Mouse (Mus musculus) C2C12 (cell line): ENCODE results near the gene Gm20388. TPM values are rescaled to one million over a fixed set of nuclear protein-coding genes. Genes with fewer than 3 reads are reported as not detected.

ENCODE experiments used
- H3K27me3 ChIP-seq: one replicate; pipeline ENCODE4 v1.6.1; 2011; ENCODE audit not compliant: control insufficient read depth, insufficient read depth, insufficient read length
- H3K36me3 ChIP-seq: one replicate; pipeline ENCODE4 v1.6.1; 2011; ENCODE audit not compliant: control insufficient read depth, insufficient read depth
- H3K4me3 ChIP-seq: one replicate; pipeline ENCODE4 v1.5.1; 2011; ENCODE audit warnings: mild to moderate bottlenecking, control low read depth; ENCODE audit not compliant: poor library complexity, insufficient read depth, severe bottlenecking
- H3K79me2 ChIP-seq: one replicate; pipeline ENCODE4 v1.6.1; 2011; ENCODE audit not compliant: control insufficient read depth, insufficient read depth
- H3K79me3 ChIP-seq: one replicate; pipeline ENCODE4 v1.6.1; 2011; ENCODE audit warnings: low read depth, control low read depth
- H3ac ChIP-seq: one replicate; pipeline ENCODE3; 2011; ENCODE audit warnings: low read depth; ENCODE audit not compliant: control insufficient read depth, insufficient read length
- CEBPB ChIP-seq: IDR thresholded peaks from one replicate; pipeline ENCODE4 v1.6.1; 2011; ENCODE audit warnings: low read depth, mild to moderate bottlenecking, control low read depth, moderate library complexity
- CTCF ChIP-seq: IDR thresholded peaks from one replicate; pipeline ENCODE4 v1.5.1; 2011; ENCODE audit not compliant: control insufficient read depth, insufficient read depth, insufficient read length
- FOSL1 ChIP-seq: IDR thresholded peaks from one replicate; pipeline ENCODE4 v1.8.0; 2011; ENCODE audit warnings: mild to moderate bottlenecking, low read length; ENCODE audit not compliant: poor library complexity, insufficient read depth, severe bottlenecking
- MAX ChIP-seq: IDR thresholded peaks from one replicate; pipeline ENCODE4 v1.6.1; 2011; ENCODE audit warnings: mild to moderate bottlenecking, control low read depth
- MYOD1 ChIP-seq: IDR thresholded peaks from one replicate; pipeline ENCODE4 v1.6.1; 2011; ENCODE audit warnings: low read depth; ENCODE audit not compliant: control insufficient read depth, insufficient read length
- MYOG ChIP-seq: IDR thresholded peaks from one replicate; pipeline ENCODE4 v1.6.1; 2011; ENCODE audit not compliant: control insufficient read depth, insufficient read length; ENCODE audit errors: extremely low read depth
- USF1 ChIP-seq: IDR thresholded peaks from one replicate; pipeline ENCODE4 v1.6.1; 2011; ENCODE audit warnings: low read depth, mild to moderate bottlenecking, control low read depth, moderate library complexity
- polyA plus RNA-seq: library from polyadenylated mRNA; unstranded; fragments of >200 nt; fragmentation: generic; extraction: Trizol; gene quantifications from one replicate; pipeline ENCODE4 v1.2.1, GENCODE M21; 2012; ENCODE audit warnings: missing spikeins

Gm20388 gene
- polyA plus RNA-seq, 1 experiment, result 15.0 TPM

GRCm38 (mm10) chr8:120701758-120702465, 791.3 kb downstream of the Gm20388 start:
- Histone ChIP-seq H3K4me3 (no peak overlapping the region), H3ac (no peak overlapping the region), H3K79me3 (no peaks in the 10 kb centered on the region), H3K79me2 (no peaks in the 10 kb centered on the region), H3K27me3 (peaks cover 60% of the 10 kb centered on the region), H3K36me3 (no peaks in the 10 kb centered on the region)
- TF ChIP-seq CEBPB (no peak), MYOG (no peak), CTCF (no peak), MAX (no peak), MYOD1 (no peak), USF1 (no peak), FOSL1 (no peak)

GRCm38 (mm10) chr8:120704203-120704602, 793.6 kb downstream of the Gm20388 start:
- H3K27me3 ChIP-seq, result peaks cover 72% of the 10 kb centered on the region
- TF ChIP-seq MYOG (no peak), MAX (no peak), CEBPB (no peak)
- H3K79me3 ChIP-seq, result no peaks in the 10 kb centered on the region
- H3K79me2 ChIP-seq, result no peaks in the 10 kb centered on the region
- no peak overlapping the region for H3ac ChIP-seq
- H3K36me3 ChIP-seq, result no peaks in the 10 kb centered on the region
- no peak overlapping the region for H3K4me3 ChIP-seq

- Histone ChIP-seq H3K27me3 (peaks cover 71% of the 10 kb centered on the region), H3K79me2 (no peaks in the 10 kb centered on the region), H3ac (no peak overlapping the region), H3K79me3 (no peaks in the 10 kb centered on the region), H3K4me3 (no peak overlapping the region), H3K36me3 (no peaks in the 10 kb centered on the region)
- TF ChIP-seq MYOG (no peak), FOSL1 (no peak), CTCF (no peak), MYOD1 (no peak), CEBPB (no peak), USF1 (no peak), MAX (no peak)
Observed at GRCm38 (mm10) chr8:120705163-120705562, 794.5 kb downstream of the Gm20388 start.

- TF ChIP-seq FOSL1 (no peak), MYOD1 (no peak), CTCF (no peak), MAX (no peak), CEBPB (no peak), MYOG (no peak), USF1 (no peak)
- H3K4me3 ChIP-seq, result no peak overlapping the region
- H3K36me3 ChIP-seq, result no peaks in the 10 kb centered on the region
- H3K79me3 ChIP-seq, result no peaks in the 10 kb centered on the region
- H3ac ChIP-seq, result no peak overlapping the region
- H3K27me3 ChIP-seq, result peaks cover 74% of the 10 kb centered on the region
- H3K79me2 ChIP-seq, result no peaks in the 10 kb centered on the region
Observed at GRCm38 (mm10) chr8:120706193-120706592, 795.6 kb downstream of the Gm20388 start.

- Histone ChIP-seq H3K4me3 (no peak overlapping the region), H3K79me3 (no peaks in the 10 kb centered on the region), H3ac (no peak overlapping the region), H3K79me2 (no peaks in the 10 kb centered on the region), H3K36me3 (no peaks in the 10 kb centered on the region), H3K27me3 (peaks cover 54% of the 10 kb centered on the region)
- TF ChIP-seq FOSL1 (no peak), MYOD1 (no peak), MAX (no peak), USF1 (no peak)
Observed at GRCm38 (mm10) chr8:120709176-120709575, 798.5 kb downstream of the Gm20388 start.

- TF ChIP-seq CTCF (no peak), CEBPB (no peak)
- H3K79me2 ChIP-seq, result no peaks in the 10 kb centered on the region
- H3K36me3 ChIP-seq, result no peaks in the 10 kb centered on the region
- H3K27me3 ChIP-seq, result peaks cover 52% of the 10 kb centered on the region
- no peaks in the 10 kb centered on the region for H3K79me3 ChIP-seq
- H3K4me3 ChIP-seq, result no peak overlapping the region
- no peak overlapping the region for H3ac ChIP-seq
Observed at GRCm38 (mm10) chr8:120715200-120715599, 804.6 kb downstream of the Gm20388 start.
